Mouse (Mus musculus) forebrain, embryonic 11.5 days (tissue): Measurements from ENCODE around the gene Gstp3. TPM values are rescaled to one million over a fixed set of nuclear protein-coding genes. Genes with fewer than 3 reads are reported as not detected.

Experiments
- ATAC-seq: fragments of 200-750 bp; cut with Nextera tagmentation; replicated peaks from 2 replicates; pipeline ENCODE4 v1.8.0; 2017; ENCODE audit warnings: moderate TSS enrichment; ENCODE audit not compliant: low FRiP score
- DNase-seq: peaks from one replicate; pipeline ENCODE4 v3.0.0-alpha.2; 2017; ENCODE audit warnings: low spot score
- H3K27ac ChIP-seq: fragments of 300-500 bp; sonication (generic); 2 replicates; pipeline ENCODE4 v1.5.1; 2014; ENCODE audit warnings: low read depth, low read length
- H3K27me3 ChIP-seq: fragments of 300-500 bp; sonication (generic); 2 replicates; pipeline ENCODE4 v1.6.1; 2014; ENCODE audit warnings: mild to moderate bottlenecking, low read length, mixed read lengths; ENCODE audit not compliant: control insufficient read depth, insufficient read depth
- H3K36me3 ChIP-seq: fragments of 300-500 bp; sonication (generic); 2 replicates; pipeline ENCODE4 v1.6.1; 2014; ENCODE audit warnings: mild to moderate bottlenecking, low read length, moderate library complexity, mixed read lengths; ENCODE audit not compliant: control insufficient read depth, insufficient read depth
- H3K4me1 ChIP-seq: fragments of 300-500 bp; sonication (generic); replicated peaks from 2 replicates; pipeline ENCODE4 v1.6.1; 2014; ENCODE audit warnings: low read length, mixed read lengths; ENCODE audit not compliant: control insufficient read depth, insufficient read depth
- H3K4me2 ChIP-seq: fragments of 300-500 bp; sonication (generic); 2 replicates; pipeline ENCODE4 v1.6.1; 2014; ENCODE audit warnings: low read depth, mild to moderate bottlenecking, low read length, moderate library complexity, mixed read lengths; ENCODE audit not compliant: severe bottlenecking
- H3K4me3 ChIP-seq: fragments of 300-500 bp; sonication (generic); 2 replicates; pipeline ENCODE4 v1.5.1; 2014; ENCODE audit warnings: low read depth, low read length
- H3K9ac ChIP-seq: fragments of 300-500 bp; sonication (generic); 2 replicates; pipeline ENCODE4 v1.6.1; 2014; ENCODE audit warnings: low read length
- H3K9me3 ChIP-seq: fragments of 300-500 bp; sonication (generic); 2 replicates; pipeline ENCODE4 v1.6.1; 2016; ENCODE audit warnings: low read length, mixed read lengths; ENCODE audit not compliant: control insufficient read depth
- WGBS: fragments of 180-500 bp; shearing (Covaris S2); extraction: QIAGEN DNeasy Blood & Tissue Kit; methylation state at CpG from one replicate; pipeline ENCODE4 v1.1.7; 2014; 5-methylcytosine and 5-hydroxymethylcytosine counted together
- polyA plus RNA-seq: library from polyadenylated mRNA; unstranded; fragments of >200 nt; fragmentation: Nextera tagmentation; extraction: Ambion mirVana; gene quantifications from 2 replicates; pipeline ENCODE4 v1.2.1, GENCODE M21; 2014

Gene Gstp3
- not detected in 2 replicates for polyA plus RNA-seq

DNA sequence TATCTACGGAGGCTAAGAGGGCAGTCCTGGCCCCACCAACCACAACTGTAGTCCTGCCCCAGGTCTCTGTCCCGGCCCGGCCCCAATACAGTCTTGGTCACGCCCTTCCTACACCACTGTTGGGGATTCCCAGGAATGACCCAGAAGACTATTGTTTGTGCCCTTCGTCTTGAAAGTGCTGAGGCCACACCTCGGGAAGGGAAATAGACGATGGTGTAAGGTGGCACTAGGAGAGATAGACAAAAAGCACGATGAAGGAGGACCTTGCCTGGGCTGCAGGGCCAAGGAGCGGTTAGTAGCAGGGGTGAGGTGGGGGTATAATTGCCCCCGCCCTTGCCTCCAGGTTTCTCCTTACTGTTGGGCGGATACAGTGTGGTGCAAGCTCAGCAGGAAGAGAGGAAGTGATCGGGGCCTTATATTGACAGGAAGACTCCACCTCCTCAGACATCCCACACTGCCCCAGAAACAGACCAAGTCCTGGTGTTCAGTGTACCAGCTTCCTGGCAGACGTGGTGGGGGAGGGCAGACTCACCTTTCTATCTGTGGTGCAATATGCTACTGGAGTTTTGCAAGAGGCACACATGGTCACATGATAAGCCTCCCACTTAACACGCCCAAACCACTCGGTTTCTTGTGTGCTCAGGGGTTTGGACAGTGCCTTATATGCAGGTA lies at the start of gene Gstp3:
Gene Gstp3, minus strand, starts transcription at position 501 of the 672 bp plus-strand sequence.
- Histone ChIP-seq H3K9ac (no peak within 1 kb of the TSS), H3K27me3 (no peaks in the 10 kb centered on the region), H3K4me1 (no peaks in the 10 kb centered on the region), H3K4me3 (no peak within 1 kb of the TSS), H3K27ac (no peak within 1 kb of the TSS), H3K4me2 (no peak within 1 kb of the TSS), H3K36me3 (no peaks in the 10 kb centered on the region), H3K9me3 (no peaks in the 10 kb centered on the region)
- 88% methylated on average over 15 of the region's 15 CpGs for WGBS
- ATAC-seq (no peak), DNase-seq (no peak)

GRCm38 (mm10) chr19:4108535-4108934 lies 49.2 kb upstream of the Gstp3 start:
- Histone ChIP-seq H3K9ac (no peak overlapping the region), H3K27me3 (no peaks in the 10 kb centered on the region), H3K36me3 (no peaks in the 10 kb centered on the region), H3K4me3 (no peak overlapping the region), H3K4me1 (no peaks in the 10 kb centered on the region), H3K27ac (no peak overlapping the region), H3K4me2 (no peak overlapping the region), H3K9me3 (no peaks in the 10 kb centered on the region)
- DNase-seq (no peak), ATAC-seq (no peak)
- WGBS, result 91% methylated on average over 9 of the region's 9 CpGs

DNA sequence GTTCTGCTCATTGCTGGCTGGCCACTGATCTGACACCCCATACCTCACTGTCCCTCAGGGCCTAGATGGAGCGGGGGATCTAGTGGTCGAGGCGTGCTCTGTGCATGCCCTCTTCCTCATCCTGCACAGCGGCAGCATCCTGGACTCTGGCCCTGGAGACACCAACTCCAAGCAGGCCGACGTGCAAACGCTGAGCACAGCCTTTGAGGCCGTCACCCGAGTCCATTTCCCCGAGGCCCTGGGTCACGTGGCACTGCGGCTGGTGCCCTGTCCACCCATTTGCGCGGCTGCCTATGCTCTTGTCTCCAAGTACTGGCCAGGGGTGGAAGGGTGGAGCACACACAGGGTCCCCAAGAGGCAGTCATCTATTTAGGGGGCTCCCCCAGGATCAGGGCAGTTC lies 47.3 kb upstream of the Gstp3 start:
- 92% methylated on average over 14 of the region's 14 CpGs for WGBS

GRCm38 (mm10) chr19:4104675-4105194 lies 45.4 kb upstream of the Gstp3 start:
- DNase-seq, result no peak
- no peak overlapping the region for H3K9ac ChIP-seq
- H3K4me1 ChIP-seq, result peaks cover 17% of the 10 kb centered on the region
- ATAC-seq, result no peak
- H3K9me3 ChIP-seq, result no peaks in the 10 kb centered on the region
- no peak overlapping the region for H3K4me3 ChIP-seq
- WGBS, result 93% methylated on average over 16 of the region's 16 CpGs
- no peak overlapping the region for H3K4me2 ChIP-seq
- no peak overlapping the region for H3K27ac ChIP-seq
- H3K36me3 ChIP-seq, result no peaks in the 10 kb centered on the region
- peaks cover 9% of the 10 kb centered on the region; the same call in 1 of the 2 replicates for H3K27me3 ChIP-seq

More for the DNA sequence above, 47.3 kb upstream of the Gstp3 start:
- Histone ChIP-seq H3K36me3 (no peaks in the 10 kb centered on the region), H3K9me3 (no peaks in the 10 kb centered on the region), H3K4me2 (no peak overlapping the region), H3K27me3 (0 out of 2 replicates have a peak, but pooled peaks cover 2% of the 10 kb centered on the region), H3K9ac (no peak overlapping the region), H3K27ac (no peak overlapping the region), H3K4me3 (no peak overlapping the region), H3K4me1 (no peaks in the 10 kb centered on the region; the same call in 1 of the 2 replicates)
- ATAC-seq, result no peak
- no peak for DNase-seq

GRCm38 (mm10) chr19:4103792-4104191 lies 44.4 kb upstream of the Gstp3 start:
- 81% methylated on average over 3 of the region's 3 CpGs for WGBS
- Histone ChIP-seq H3K4me2 (no peak overlapping the region), H3K9ac (no peak overlapping the region), H3K36me3 (no peaks in the 10 kb centered on the region), H3K27me3 (peaks cover 9% of the 10 kb centered on the region; the same call in 1 of the 2 replicates), H3K4me1 (peaks cover 18% of the 10 kb centered on the region), H3K27ac (no peak overlapping the region), H3K4me3 (no peak overlapping the region), H3K9me3 (no peaks in the 10 kb centered on the region)
- DNase-seq, result no peak
- ATAC-seq, result no peak

GRCm38 (mm10) chr19:4103294-4103693 lies 43.9 kb upstream of the Gstp3 start:
- Histone ChIP-seq H3K9ac (no peak overlapping the region; the same call in 1 of the 2 replicates), H3K27me3 (peaks cover 9% of the 10 kb centered on the region; the same call in 1 of the 2 replicates), H3K4me3 (no peak overlapping the region), H3K36me3 (no peaks in the 10 kb centered on the region), H3K27ac (no peak overlapping the region), H3K9me3 (no peaks in the 10 kb centered on the region), H3K4me1 (peaks cover 19% of the 10 kb centered on the region), H3K4me2 (no peak overlapping the region)
- DNase-seq, result no peak
- 95% methylated on average over 18 of the region's 18 CpGs for WGBS
- ATAC-seq, result no peak

- H3K36me3 ChIP-seq, result no peaks in the 10 kb centered on the region
- no peak overlapping the region for H3K4me3 ChIP-seq
- no peak overlapping the region for H3K9ac ChIP-seq
- DNase-seq, result no peak
- H3K27ac ChIP-seq, result no peak overlapping the region
- H3K27me3 ChIP-seq, result peaks cover 9% of the 10 kb centered on the region; the same call in 1 of the 2 replicates
- H3K4me1 ChIP-seq, result peaks cover 23% of the 10 kb centered on the region
- 96% methylated on average over 12 of the region's 12 CpGs for WGBS
- H3K4me2 ChIP-seq, result no peak overlapping the region
- no peaks in the 10 kb centered on the region for H3K9me3 ChIP-seq
- ATAC-seq, result no peak
Measured at GRCm38 (mm10) chr19:4102626-4103025, 43.3 kb upstream of the Gstp3 start.

- no peaks in the 10 kb centered on the region for H3K36me3 ChIP-seq
- peaks cover 24% of the 10 kb centered on the region for H3K4me1 ChIP-seq
- H3K4me3 ChIP-seq, result no peak overlapping the region
- H3K27ac ChIP-seq, result no peak overlapping the region
- no peaks in the 10 kb centered on the region for H3K9me3 ChIP-seq
- H3K9ac ChIP-seq, result no peak overlapping the region
- no peak overlapping the region for H3K4me2 ChIP-seq
- no peak for ATAC-seq
- H3K27me3 ChIP-seq, result peaks cover 9% of the 10 kb centered on the region; the same call in 1 of the 2 replicates
- DNase-seq, result no peak
- WGBS, result 86% methylated on average over 2 of the region's 2 CpGs
Measured at GRCm38 (mm10) chr19:4102049-4102448, 42.7 kb upstream of the Gstp3 start.
